Mouse (Mus musculus) megakaryocyte-erythroid progenitor cell, adult 5-6 weeks (primary cell): ENCODE data around the gene Rhbdf1. TPM values are rescaled to one million over a fixed set of nuclear protein-coding genes. Genes with fewer than 3 reads are reported as not detected.

ENCODE experiments used
- total RNA-seq, 2 experiments: library from RNA; stranded (forward) in 1 of 2; stranded (reverse) in 1 of 2; fragments of 200-1000, 215-1000 nt in 1 of 2; fragments of >200 nt in 1 of 2; fragmentation: Nextera tagmentation in 1 of 2; gene quantifications; 2 replicates each; pipeline ENCODE4 v1.2.3; 2014 to 2017

Rhbdf1 gene
- total RNA-seq, 2 experiments from 2014 or later, result not detected

Other genes with a start within 250 kb of the Rhbdf1 start
- gene Nsg2, start 221.8 kb downstream of the Rhbdf1 start, total RNA-seq (2014; fragmentation: Nextera tagmentation), result 1.0 and 1.9 TPM in 2 replicates
- gene Nsg2, start 221.8 kb downstream of the Rhbdf1 start, total RNA-seq (2017), result 0.52 and 0.88 TPM in 2 replicates
- not detected in 2 replicates for gene Il9r, start 22.0 kb downstream of the Rhbdf1 start, total RNA-seq (2014; fragmentation: Nextera tagmentation)
- gene Il9r, start 22.0 kb downstream of the Rhbdf1 start, total RNA-seq (2017), result 0.19 TPM in 1 of 2 replicates, not detected in the other
- 44.9 and 56.4 TPM in 2 replicates for gene Snrnp25, start 16.9 kb downstream of the Rhbdf1 start, total RNA-seq (2014; fragmentation: Nextera tagmentation)
- gene Snrnp25, start 16.9 kb downstream of the Rhbdf1 start, total RNA-seq (2017), result 42.0 and 59.1 TPM in 2 replicates
- 11.1 and 18.5 TPM in 2 replicates for gene Mpg, start 4.2 kb upstream of the Rhbdf1 start, total RNA-seq (2014; fragmentation: Nextera tagmentation)
- 8.9 and 10.8 TPM in 2 replicates for gene Mpg, start 4.2 kb upstream of the Rhbdf1 start, total RNA-seq (2017)
- 45.7 and 65.0 TPM in 2 replicates for gene Nprl3, start 45.4 kb upstream of the Rhbdf1 start, total RNA-seq (2014; fragmentation: Nextera tagmentation)
- 12.9 and 35.6 TPM in 2 replicates for gene Nprl3, start 45.4 kb upstream of the Rhbdf1 start, total RNA-seq (2017)
- not detected in 2 replicates for gene Hba-x, start 54.1 kb upstream of the Rhbdf1 start, total RNA-seq (2014; fragmentation: Nextera tagmentation)
- not detected in 2 replicates for gene Hba-x, start 54.1 kb upstream of the Rhbdf1 start, total RNA-seq (2017)
- 247 and 283 TPM in 2 replicates for gene Hba-a1, start 61.2 kb upstream of the Rhbdf1 start, total RNA-seq (2014; fragmentation: Nextera tagmentation)
- 19.7 and 99.3 TPM in 2 replicates for gene Hba-a1, start 61.2 kb upstream of the Rhbdf1 start, total RNA-seq (2017)
- not detected in 2 replicates for gene Hbq1b, start 64.7 kb upstream of the Rhbdf1 start, total RNA-seq (2014; fragmentation: Nextera tagmentation)
- gene Hbq1b, start 64.7 kb upstream of the Rhbdf1 start, total RNA-seq (2017), result not detected in 2 replicates
- gene Hba-a2, start 74.2 kb upstream of the Rhbdf1 start, total RNA-seq (2014; fragmentation: Nextera tagmentation), result 268 and 358 TPM in 2 replicates
- gene Hba-a2, start 74.2 kb upstream of the Rhbdf1 start, total RNA-seq (2017), result 121 and 343 TPM in 2 replicates
- not detected in 2 replicates for gene Hbq1a, start 77.8 kb upstream of the Rhbdf1 start, total RNA-seq (2014; fragmentation: Nextera tagmentation)
- not detected in 2 replicates for gene Hbq1a, start 77.8 kb upstream of the Rhbdf1 start, total RNA-seq (2017)
- 0.99 and 1.9 TPM in 2 replicates for gene Sh3pxd2b, start 125.5 kb upstream of the Rhbdf1 start, total RNA-seq (2014; fragmentation: Nextera tagmentation)
- 0.52 and 0.57 TPM in 2 replicates for gene Sh3pxd2b, start 125.5 kb upstream of the Rhbdf1 start, total RNA-seq (2017)
- gene Ubtd2, start 233.1 kb upstream of the Rhbdf1 start, total RNA-seq (2014; fragmentation: Nextera tagmentation), result 8.2 and 8.8 TPM in 2 replicates
- gene Ubtd2, start 233.1 kb upstream of the Rhbdf1 start, total RNA-seq (2017), result 6.4 TPM in 1 of 2 replicates, not detected in the other